In the genomic region with DNA sequence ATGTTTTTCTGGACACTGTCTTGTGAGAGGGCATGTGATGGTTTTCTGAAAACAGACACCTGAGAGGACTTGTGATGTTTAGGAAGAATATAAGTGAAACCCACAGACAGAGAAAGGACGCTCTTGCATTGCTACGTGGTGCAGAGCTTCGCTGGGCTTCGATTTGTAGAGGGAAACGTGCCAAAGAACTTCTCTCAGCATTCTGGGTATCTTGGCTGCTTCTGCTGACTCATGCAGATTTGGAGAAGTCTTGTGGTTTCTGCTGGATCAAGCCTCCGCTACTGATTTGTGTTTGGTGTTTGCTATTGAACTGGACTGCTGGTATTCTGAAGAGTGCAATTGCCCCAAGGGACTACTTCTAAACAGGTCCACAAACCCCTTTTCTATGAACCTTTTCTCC, we compare ENCODE assay signal across 32 mouse cellular contexts. TPM values are rescaled to one million over a fixed set of nuclear protein-coding genes. Genes with fewer than 3 reads are reported as not detected.
A peak's percentile ranks its signal among the peaks of the same experiment; 100 is the strongest.
DNase-seq lines count a peak whose midpoint lies in the region; ATAC-seq and TF ChIP-seq lines count a peak whose summit lies in the region.
"Had no signal": no experiment of that assay in that cellular context is flagged by ENCODE, and none has a peak within 500 bp of the region (broad histone marks: within the 10 kb centered on the region; RNA-seq: fewer than 3 reads in every experiment).

No protein-coding gene starts in this region.

- no peak overlapping the region for H3K9ac ChIP-seq in MEL (ENCODE audit: control insufficient read depth, low read depth, low read length, poor library complexity, severe bottlenecking)
- H3K9ac ChIP-seq: forebrain, embryonic 13.5 days; heart, embryonic 13.5 days; intestine, embryonic 15.5 days; liver, embryonic 14.5 days; midbrain, embryonic 12.5 days; neural tube, embryonic 13.5 days had no signal

- H3K4me3 ChIP-seq in MEL (ENCODE audit: control insufficient read depth in 1 of 2, insufficient read depth in 1 of 2, low read depth in 2 of 2, low read length in 2 of 2) = no peak overlapping the region
- H3K4me3 ChIP-seq in hindbrain, embryonic 10.5 days = no peak overlapping the region
- H3K4me3 ChIP-seq: forebrain, embryonic 13.5 days; heart, adult 2 months; heart, embryonic 13.5 days; intestine, embryonic 15.5 days; midbrain, embryonic 12.5 days; neural tube, embryonic 13.5 days had no signal

- 86% methylated on average over 6 of the region's 6 CpGs for WGBS in hindbrain, embryonic 10.5 days

- TF ChIP-seq RAD21 in MEL (IDR thresholded peaks at IDR 0.05; ENCODE audit: low read depth, low read length) = no peak

- TF ChIP-seq EP300 in MEL (IDR thresholded peaks at IDR 0.05; ENCODE audit: low read depth in 1 of 2, low read length in 2 of 2) = peak; percentile 26 to 34; a peak in 2 of 4 replicates

- no peaks in the 10 kb centered on the region for H3K9me3 ChIP-seq in MEL (replicated peaks; ENCODE audit: insufficient read depth, low read length)
- H3K9me3 ChIP-seq in hindbrain, embryonic 10.5 days = no peaks in the 10 kb centered on the region
- H3K9me3 ChIP-seq: forebrain, embryonic 13.5 days; heart, embryonic 13.5 days; intestine, embryonic 15.5 days; neural tube, embryonic 13.5 days had no signal

- TF ChIP-seq CTCF in MEL (IDR thresholded peaks at IDR 0.05 in 2 of 3, conservative IDR thresholded peaks at IDR 0.05 in 1 of 3; ENCODE audit: control insufficient read depth in 1 of 3, insufficient read depth in 1 of 3, low read depth in 2 of 3, low read length in 3 of 3, poor library complexity in 1 of 3, severe bottlenecking in 1 of 3) = no peak

- no peaks in the 10 kb centered on the region for H3K27me3 ChIP-seq in MEL (ENCODE audit: control insufficient read depth in 1 of 2, insufficient read depth in 2 of 2, low read length in 2 of 2)
- no peaks in the 10 kb centered on the region for H3K27me3 ChIP-seq in hindbrain, embryonic 10.5 days (ENCODE audit: insufficient read depth, poor library complexity, severe bottlenecking)
- H3K27me3 ChIP-seq: forebrain, embryonic 13.5 days; heart, embryonic 13.5 days; intestine, embryonic 15.5 days; midbrain, embryonic 12.5 days; neural tube, embryonic 13.5 days; Patski had no signal

- peaks cover 0 to 6% of the 10 kb centered on the region in 2 experiments; a peak in 2 of 4 replicates for H3K36me3 ChIP-seq in MEL (ENCODE audit: control insufficient read depth in 1 of 2, insufficient read depth in 2 of 2, low read length in 2 of 2)
- no peaks in the 10 kb centered on the region for H3K36me3 ChIP-seq in hindbrain, embryonic 10.5 days
- H3K36me3 ChIP-seq: heart, embryonic 13.5 days; intestine, embryonic 15.5 days; midbrain, embryonic 12.5 days; neural tube, embryonic 13.5 days had no signal

- no peak overlapping the region for H3K27ac ChIP-seq in MEL (ENCODE audit: control insufficient read depth, low read depth, low read length)
- H3K27ac ChIP-seq in hindbrain, embryonic 10.5 days = no peak overlapping the region
- H3K27ac ChIP-seq: forebrain, embryonic 13.5 days; heart, adult 2 months; heart, embryonic 13.5 days; hindbrain, postnatal 0 days; intestine, embryonic 15.5 days; liver, embryonic 14.5 days; midbrain, embryonic 12.5 days; neural tube, embryonic 13.5 days; stomach, postnatal 0 days had no signal

- peaks cover 0 to 7% of the 10 kb centered on the region in 2 experiments; a peak in 3 of 4 replicates for H3K4me1 ChIP-seq in MEL (ENCODE audit: control insufficient read depth in 1 of 2, insufficient read depth in 2 of 2, low read length in 2 of 2)
- H3K4me1 ChIP-seq in hindbrain, embryonic 10.5 days (replicated peaks) = peaks cover 20% of the 10 kb centered on the region
- H3K4me1 ChIP-seq: intestine, embryonic 15.5 days had no signal

- no peak for TF ChIP-seq POLR2A in MEL (IDR thresholded peaks at IDR 0.05; ENCODE audit: control insufficient read depth in 1 of 2, insufficient read depth in 1 of 2, low read depth in 1 of 2, low read length in 2 of 2, poor library complexity in 1 of 2)

- no peaks in the 10 kb centered on the region for H3K79me2 ChIP-seq in MEL (ENCODE audit: control insufficient read depth, insufficient read depth, low read length, poor library complexity)

- DNase-seq in 416B (ENCODE audit: low read depth) (peak; percentile 78), MEL (ENCODE audit: low read depth, low spot score) (peak; percentile 85)
- no peak for DNase-seq in hindbrain, embryonic 10.5 days (ENCODE audit: low spot score)
- no peak for DNase-seq in frontal cortex, postnatal 36 days (ENCODE audit: low spot score in 2 of 2)
- no peak for DNase-seq in cerebellum, postnatal 14 days
- DNase-seq: adrenal gland, postnatal 10 days; cerebellum, adult 11 months; cerebellum, adult 9-10 months; gastrocnemius, postnatal 25 days; heart, adult 2 months; heart, postnatal 10 days; kidney, adult 9 months; kidney, postnatal 14 days; layer of hippocampus, adult 9-11 months; left cerebral cortex, postnatal 4 days; lung, adult 2 months; lung, postnatal 10 days; right cerebral cortex, postnatal 4 days; thymus, adult 18-20 months; thymus, postnatal 25 days had no signal

- peak; percentile 79 for ATAC-seq in granulocyte monocyte progenitor cell, adult 5-6 weeks (replicated peaks; ENCODE audit: poor library complexity, severe bottlenecking)
- ATAC-seq in monocyte, adult 5-6 weeks (replicated peaks; ENCODE audit: insufficient number of reproducible peaks, low FRiP score, low TSS enrichment, poor library complexity, severe bottlenecking) = 0 out of 2 replicates have a peak, but pooled peaks have one; percentile 31
- ATAC-seq: CD4-positive, CD25-positive, alpha-beta regulatory T cell, adult 4 months; forebrain, embryonic 13.5 days; hindbrain, postnatal 0 days; intestine, embryonic 15.5 days; Patski had no signal

TF ChIP-seq in MEL, 35 proteins besides CTCF, POLR2A, EP300 and RAD21:
- TF ChIP-seq RCOR1 (IDR thresholded peaks at IDR 0.05; ENCODE audit: low read depth, low read length) (peak; percentile 98), NRF1 (IDR thresholded peaks at IDR 0.05; ENCODE audit: insufficient read depth, low read depth, low read length, poor library complexity, severe bottlenecking) (no peak), HCFC1 (IDR thresholded peaks at IDR 0.05; ENCODE audit: low read depth, low read length) (no peak), BHLHE40 (IDR thresholded peaks at IDR 0.05; ENCODE audit: borderline replicate concordance, low read depth, low read length) (peak; percentile 45; the same call in 1 of the 2 replicates), ETS1 (IDR thresholded peaks at IDR 0.05; ENCODE audit: low read depth, low read length) (peak; percentile 62; the same call in 1 of the 2 replicates), MAX (IDR thresholded peaks at IDR 0.05; ENCODE audit: low read length) (peak; percentile 91), ZC3H11A (IDR thresholded peaks at IDR 0.05; ENCODE audit: low read depth, low read length) (no peak), MYB (IDR thresholded peaks at IDR 0.05; ENCODE audit: low read depth, low read length) (no peak), MAFK (IDR thresholded peaks at IDR 0.05; ENCODE audit: borderline replicate concordance, low read depth, low read length) (peak; percentile 95), POLR2AphosphoS5 (IDR thresholded peaks at IDR 0.05; ENCODE audit: borderline replicate concordance, low read depth, low read length) (no peak), SMC3 (IDR thresholded peaks at IDR 0.05; ENCODE audit: low read depth, low read length) (no peak), TAL1 (IDR thresholded peaks at IDR 0.05; ENCODE audit: low read length) (no peak), TCF12 (IDR thresholded peaks at IDR 0.05; ENCODE audit: low read depth, low read length) (no peak), ZKSCAN1 (IDR thresholded peaks at IDR 0.05; ENCODE audit: low read depth, low read length) (no peak), TBP (IDR thresholded peaks at IDR 0.05; ENCODE audit: low read depth, low read length) (no peak), SIN3A (IDR thresholded peaks at IDR 0.05; ENCODE audit: low read length) (no peak), ZNF384 (IDR thresholded peaks at IDR 0.05; ENCODE audit: low read depth, low read length) (no peak), NELFE (IDR thresholded peaks at IDR 0.05; ENCODE audit: low read depth, low read length) (no peak), MAZ (IDR thresholded peaks at IDR 0.05; ENCODE audit: low read depth, low read length) (no peak), JUND (IDR thresholded peaks at IDR 0.05; ENCODE audit: low read depth, low read length) (no peak), GABPA (IDR thresholded peaks at IDR 0.05; ENCODE audit: low read depth, low read length) (peak; percentile 35; the same call in 1 of the 2 replicates)

RNA-seq across cellular contexts. Expression of a gene that starts 28.7 kb away (rescaled TPM):
- 14.4 and 19.5 TPM in 2 replicates for total RNA-seq in MEL (2012; rRNA removed)
- polyA plus RNA-seq in MEL (2012; ENCODE audit: insufficient read depth in 1 of 2, insufficient read length in 2 of 2, low read depth in 1 of 2, low replicate concordance in 2 of 2, missing spikeins in 1 of 2) = 10 to 100 TPM in 1 of 2 experiments, not detected in 1; 28.5 TPM
- total RNA-seq in granulocyte monocyte progenitor cell, adult 5-6 weeks (2014; fragmentation: Nextera tagmentation) = 20.7 and 50.3 TPM in 2 replicates
- total RNA-seq in granulocyte monocyte progenitor cell, adult 5-6 weeks (2017) = 17.0 and 25.4 TPM in 2 replicates
- total RNA-seq in monocyte, adult 5-6 weeks (2017) = 5.3 to 12.0 TPM (median 5.9 TPM) in 3 replicates
- polyA plus RNA-seq in hindbrain, embryonic 10.5 days (2016; fragmentation: Nextera tagmentation; extraction: Ambion mirVana) = 26.1 and 27.2 TPM in 2 replicates

RNA-seq across cellular contexts. Expression of a gene that starts 46.1 kb away (rescaled TPM):
- total RNA-seq in MEL (2012; rRNA removed) = 3.4 and 3.7 TPM in 2 replicates
- polyA plus RNA-seq in MEL (2012; ENCODE audit: insufficient read depth in 1 of 2, insufficient read length in 2 of 2, low read depth in 1 of 2, low replicate concordance in 2 of 2, missing spikeins in 1 of 2) = 10 to 100 TPM in 1 of 2 experiments, not detected in 1; 11.8 TPM
- not detected in 2 replicates for total RNA-seq in granulocyte monocyte progenitor cell, adult 5-6 weeks (2014; fragmentation: Nextera tagmentation)
- total RNA-seq in granulocyte monocyte progenitor cell, adult 5-6 weeks (2017) = not detected in 2 replicates
- total RNA-seq in monocyte, adult 5-6 weeks (2017) = not detected in 3 replicates
- polyA plus RNA-seq in hindbrain, embryonic 10.5 days (2016; fragmentation: Nextera tagmentation; extraction: Ambion mirVana) = 6.4 and 9.9 TPM in 2 replicates
- polyA plus RNA-seq: CD4-positive, CD25-positive, alpha-beta regulatory T cell, adult 4 months; hindbrain, postnatal 0 days had no signal

Comparison
In these comparisons a context has a peak if more than half of its experiments do, and no peak if none do; other contexts are left out.
1. DNase-seq: peak in 416B (single experiment) and MEL (single experiment); none in hindbrain, embryonic 10.5 days (single experiment), frontal cortex, postnatal 36 days (0 of 2) and cerebellum, postnatal 14 days (0 of 2).